Mouse (Mus musculus): ENCODE data around the gene Capn5.

The Capn5 gene

GRCm38 (mm10) chr7:98121241-98121640 lies 56.8 kb downstream of the Capn5 start:
- H3K27me3 ChIP-seq (ENCODE audit: control insufficient read depth, insufficient read depth, low read length, poor library complexity, severe bottlenecking): no peaks in the 10 kb centered on the region
- no peaks in the 10 kb centered on the region for H3K36me3 ChIP-seq (ENCODE audit: control insufficient read depth, insufficient read depth, low read length, poor library complexity, severe bottlenecking)
- no peak for DNase-seq (ENCODE audit: low read depth, low spot score)

GRCm38 (mm10) chr7:98120325-98120724 lies 57.7 kb downstream of the Capn5 start:
- H3K27me3 ChIP-seq (ENCODE audit: control insufficient read depth, insufficient read depth, low read length, poor library complexity, severe bottlenecking): no peaks in the 10 kb centered on the region
- H3K36me3 ChIP-seq (ENCODE audit: control insufficient read depth, insufficient read depth, low read length, poor library complexity, severe bottlenecking): no peaks in the 10 kb centered on the region
- peak; percentile 87 for DNase-seq (ENCODE audit: low read depth, low spot score)

DNA sequence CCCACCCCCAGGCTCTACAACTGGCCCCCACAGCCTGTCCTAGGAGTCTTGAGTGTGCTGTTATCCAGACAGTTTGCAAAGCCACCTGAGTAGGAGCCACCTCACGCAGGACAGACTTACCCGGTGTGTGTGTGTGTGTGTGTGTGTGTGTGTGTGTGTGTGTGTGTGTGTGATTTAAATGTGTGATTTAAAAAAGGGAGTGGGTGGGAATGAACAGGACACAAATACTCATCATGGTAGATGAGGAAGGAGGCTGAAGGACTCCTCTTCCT lies 58.2 kb downstream of the Capn5 start:
- no peak for DNase-seq (ENCODE audit: low read depth, low spot score)
- H3K36me3 ChIP-seq (ENCODE audit: control insufficient read depth, insufficient read depth, low read length, poor library complexity, severe bottlenecking): no peaks in the 10 kb centered on the region
- no peaks in the 10 kb centered on the region for H3K27me3 ChIP-seq (ENCODE audit: control insufficient read depth, insufficient read depth, low read length, poor library complexity, severe bottlenecking)

DNA sequence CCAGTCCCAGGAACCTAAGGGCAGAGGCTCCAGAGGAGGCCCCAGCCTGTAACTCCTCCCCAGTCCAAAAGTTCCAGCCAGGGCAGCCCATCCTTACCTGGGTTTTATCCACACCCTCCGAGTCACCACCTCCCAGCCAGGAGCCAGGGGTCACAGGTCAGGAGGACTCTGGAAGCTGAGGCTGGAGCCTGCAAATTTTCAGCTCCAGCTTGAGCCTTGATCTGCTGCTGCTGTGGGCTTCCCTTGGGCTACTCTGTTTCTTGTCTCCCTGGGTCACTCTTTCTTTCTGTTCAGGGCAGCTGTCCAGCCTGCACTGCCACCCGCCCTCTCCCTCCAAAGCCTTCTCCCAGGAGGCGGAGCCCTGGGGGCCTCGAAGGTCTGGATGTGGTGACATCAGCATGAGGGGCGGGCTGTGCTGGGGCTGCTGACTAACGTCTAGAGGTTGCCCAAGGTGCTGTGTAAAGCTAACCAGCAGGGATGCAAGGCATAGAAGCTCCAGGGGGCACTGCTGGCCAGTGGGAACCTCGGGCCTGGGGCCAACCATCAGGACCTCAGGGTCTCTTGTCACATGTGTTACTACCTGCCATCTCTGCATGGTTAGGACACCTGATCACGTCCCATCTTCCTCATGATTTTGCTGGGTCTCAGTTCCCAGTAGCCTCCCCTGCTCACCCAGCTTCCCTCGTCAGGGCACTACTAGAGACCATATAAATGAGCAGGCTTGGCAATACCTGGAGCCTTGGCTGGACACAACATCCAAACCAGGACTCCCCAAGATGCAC lies 58.7 kb downstream of the Capn5 start, which contains the start of gene Myo7a:
Gene Myo7a, minus strand, starts transcription at position 346 of the 782 bp plus-strand sequence.
- no peak for DNase-seq (ENCODE audit: low read depth, low spot score)
- Histone ChIP-seq H3K36me3 (ENCODE audit: control insufficient read depth, insufficient read depth, low read length, poor library complexity, severe bottlenecking) (no peaks in the 10 kb centered on the region), H3K27me3 (ENCODE audit: control insufficient read depth, insufficient read depth, low read length, poor library complexity, severe bottlenecking) (no peaks in the 10 kb centered on the region)

GRCm38 (mm10) chr7:98117012-98117660 lies 60.9 kb downstream of the Capn5 start:
- no peaks in the 10 kb centered on the region for H3K27me3 ChIP-seq (ENCODE audit: control insufficient read depth, insufficient read depth, low read length, poor library complexity, severe bottlenecking)
- DNase-seq (ENCODE audit: low read depth, low spot score): no peak
- H3K36me3 ChIP-seq (ENCODE audit: control insufficient read depth, insufficient read depth, low read length, poor library complexity, severe bottlenecking): no peaks in the 10 kb centered on the region

DNA sequence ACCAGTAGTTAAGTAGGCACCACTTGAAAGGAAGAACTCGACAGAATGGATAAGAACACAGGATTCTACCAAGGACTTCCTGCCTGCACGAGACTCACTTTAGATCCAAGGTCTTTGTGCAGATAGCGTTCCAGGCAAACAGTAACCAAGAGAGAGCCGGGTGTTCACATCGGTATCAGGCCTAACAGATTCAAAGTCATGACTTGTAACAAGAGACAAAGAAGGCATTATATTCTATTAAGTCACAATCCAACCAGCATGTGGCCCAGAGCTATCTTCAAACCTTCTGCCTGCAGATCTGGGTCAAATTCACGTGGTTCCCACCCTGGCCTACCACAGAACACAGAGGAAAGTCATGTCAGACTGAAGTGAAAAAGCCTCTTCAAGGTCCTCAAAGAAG lies 63.4 kb downstream of the Capn5 start:
- no peaks in the 10 kb centered on the region for H3K27me3 ChIP-seq (ENCODE audit: control insufficient read depth, insufficient read depth, low read length, poor library complexity, severe bottlenecking)
- no peak for DNase-seq (ENCODE audit: low read depth, low spot score)
- H3K36me3 ChIP-seq (ENCODE audit: control insufficient read depth, insufficient read depth, low read length, poor library complexity, severe bottlenecking): no peaks in the 10 kb centered on the region

GRCm38 (mm10) chr7:98111233-98111632 lies 66.8 kb downstream of the Capn5 start:
- no peaks in the 10 kb centered on the region for H3K36me3 ChIP-seq (ENCODE audit: control insufficient read depth, insufficient read depth, low read length, poor library complexity, severe bottlenecking)
- no peaks in the 10 kb centered on the region for H3K27me3 ChIP-seq (ENCODE audit: control insufficient read depth, insufficient read depth, low read length, poor library complexity, severe bottlenecking)
- no peak for DNase-seq (ENCODE audit: low read depth, low spot score)

DNA sequence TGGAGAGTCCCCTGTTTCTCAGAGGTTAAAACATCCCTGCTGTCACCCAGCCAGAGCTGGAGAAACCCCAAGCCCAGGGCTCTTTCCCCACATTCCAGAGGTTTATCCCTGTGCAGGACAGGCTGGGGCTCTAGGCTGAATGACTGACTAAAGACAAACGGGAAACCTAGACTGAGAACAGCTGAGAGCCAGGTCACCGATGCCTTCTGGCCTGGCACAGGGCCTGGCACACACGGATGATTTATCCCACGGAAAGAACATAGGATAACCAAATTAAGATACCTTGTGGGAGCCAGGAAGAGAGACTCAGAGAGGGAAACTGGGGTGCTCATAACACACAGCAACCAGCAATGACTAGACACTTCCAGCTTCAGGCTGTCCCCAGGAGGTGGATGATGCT lies 68.3 kb downstream of the Capn5 start:
- H3K36me3 ChIP-seq (ENCODE audit: control insufficient read depth, insufficient read depth, low read length, poor library complexity, severe bottlenecking): no peaks in the 10 kb centered on the region
- no peak for DNase-seq (ENCODE audit: low read depth, low spot score)
- no peaks in the 10 kb centered on the region for H3K27me3 ChIP-seq (ENCODE audit: control insufficient read depth, insufficient read depth, low read length, poor library complexity, severe bottlenecking)

- peak; percentile 61 for DNase-seq (ENCODE audit: low read depth, low spot score)
- Histone ChIP-seq H3K36me3 (ENCODE audit: control insufficient read depth, insufficient read depth, low read length, poor library complexity, severe bottlenecking) (no peaks in the 10 kb centered on the region), H3K27me3 (ENCODE audit: control insufficient read depth, insufficient read depth, low read length, poor library complexity, severe bottlenecking) (no peaks in the 10 kb centered on the region)
These were observed 69.2 kb downstream of the Capn5 start for GRCm38 (mm10) chr7:98108636-98109430.

DNA sequence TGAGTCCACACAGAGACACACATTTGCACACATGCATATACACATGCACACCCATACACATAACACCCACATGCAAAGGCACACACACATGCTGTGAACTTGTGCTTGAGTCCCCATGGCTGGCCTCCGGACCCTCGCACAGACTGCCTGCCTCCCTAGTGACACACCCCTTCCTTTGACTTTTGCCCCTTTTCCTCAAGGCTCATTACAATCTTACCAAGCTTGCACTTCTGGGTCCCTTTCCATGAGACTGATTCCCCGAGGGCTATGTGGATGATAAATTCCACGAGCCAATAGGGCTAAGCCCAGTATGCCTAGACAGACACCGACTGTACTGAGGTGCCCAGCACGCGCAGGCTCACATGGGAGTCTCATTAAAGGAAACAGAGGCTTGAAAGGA lies 71.8 kb downstream of the Capn5 start:
- H3K36me3 ChIP-seq (ENCODE audit: control insufficient read depth, insufficient read depth, low read length, poor library complexity, severe bottlenecking): no peaks in the 10 kb centered on the region
- no peak for DNase-seq (ENCODE audit: low read depth, low spot score)
- no peaks in the 10 kb centered on the region for H3K27me3 ChIP-seq (ENCODE audit: control insufficient read depth, insufficient read depth, low read length, poor library complexity, severe bottlenecking)

DNA sequence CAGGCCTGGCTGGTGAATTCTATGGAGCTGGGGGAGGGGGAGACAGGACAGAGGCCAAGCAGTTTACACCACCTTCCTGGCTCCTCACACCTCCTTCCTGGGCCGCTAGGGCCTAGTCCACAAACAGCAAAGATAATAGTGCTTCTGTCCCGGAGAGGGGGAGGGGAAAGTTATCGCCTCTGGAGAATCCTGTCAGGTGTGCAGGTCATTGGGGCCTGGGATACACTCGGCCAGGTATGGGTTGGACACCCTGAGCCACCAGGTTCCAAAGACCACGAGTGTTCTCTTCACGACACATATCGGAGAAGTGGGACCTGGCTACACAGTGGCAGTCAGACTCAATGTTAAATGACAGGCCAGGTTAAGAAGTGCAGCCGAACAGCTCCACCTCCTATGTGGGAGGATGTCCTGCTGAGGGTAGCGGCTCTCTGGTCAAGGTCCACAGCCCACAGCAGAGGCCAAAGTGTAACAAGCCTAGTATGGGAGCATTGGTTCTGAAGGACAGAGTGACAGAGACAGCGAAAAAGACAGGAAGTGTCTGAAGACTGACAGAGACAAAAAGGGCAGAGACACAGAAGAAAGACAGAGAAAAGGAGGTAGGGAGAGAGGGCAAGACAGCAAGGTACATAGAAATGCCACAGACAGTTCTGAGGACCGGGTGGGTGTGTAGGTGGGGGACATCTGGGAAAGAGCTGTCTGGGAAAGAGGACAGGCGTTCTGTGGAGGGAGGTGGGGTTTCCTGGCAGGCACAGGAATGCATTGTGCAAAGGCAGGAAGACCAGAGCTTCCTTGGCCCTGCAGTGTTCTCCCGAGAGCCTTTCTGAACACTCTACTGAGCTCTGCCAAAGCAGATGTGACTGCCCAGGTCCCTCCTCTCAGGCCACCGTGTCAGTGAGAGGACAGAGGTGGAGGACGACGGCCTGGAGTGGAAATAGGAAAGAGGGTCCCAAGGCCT lies 73.3 kb downstream of the Capn5 start:
- DNase-seq (ENCODE audit: low read depth, low spot score): no peak
- Histone ChIP-seq H3K36me3 (ENCODE audit: control insufficient read depth, insufficient read depth, low read length, poor library complexity, severe bottlenecking) (no peaks in the 10 kb centered on the region), H3K27me3 (ENCODE audit: control insufficient read depth, insufficient read depth, low read length, poor library complexity, severe bottlenecking) (no peaks in the 10 kb centered on the region)

DNA sequence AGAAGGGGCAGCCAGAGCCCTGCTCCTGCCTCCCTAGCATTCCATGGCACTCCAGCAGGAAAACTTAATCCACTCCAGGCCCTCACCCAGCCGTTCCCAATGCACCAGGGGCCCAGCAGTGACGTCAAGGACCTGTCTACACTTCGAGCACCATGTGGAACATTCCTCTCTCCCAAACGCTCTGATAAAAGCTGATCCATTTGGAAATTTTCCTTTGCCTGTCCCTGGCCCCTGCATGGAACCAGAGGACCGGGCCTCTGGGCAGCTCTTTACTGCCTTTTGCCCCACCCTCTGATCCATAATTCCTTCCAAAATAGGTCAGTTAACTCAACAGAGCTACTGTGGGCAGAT lies 74.2 kb downstream of the Capn5 start:
- no peak for DNase-seq (ENCODE audit: low read depth, low spot score)
- Histone ChIP-seq H3K36me3 (ENCODE audit: control insufficient read depth, insufficient read depth, low read length, poor library complexity, severe bottlenecking) (no peaks in the 10 kb centered on the region), H3K27me3 (ENCODE audit: control insufficient read depth, insufficient read depth, low read length, poor library complexity, severe bottlenecking) (no peaks in the 10 kb centered on the region)

- DNase-seq (ENCODE audit: low read depth, low spot score): peak; percentile 82
- H3K27me3 ChIP-seq (ENCODE audit: control insufficient read depth, insufficient read depth, low read length, poor library complexity, severe bottlenecking): no peaks in the 10 kb centered on the region
- H3K36me3 ChIP-seq (ENCODE audit: control insufficient read depth, insufficient read depth, low read length, poor library complexity, severe bottlenecking): no peaks in the 10 kb centered on the region
These were observed 74.8 kb downstream of the Capn5 start for GRCm38 (mm10) chr7:98103002-98103941.
